Mouse (Mus musculus): ENCODE measurements at regions not wholly inside any gene's neighbourhood (a gene's known extent, or its start where the extent isn't known, plus 50 kb on each side); places are given as distances from the start of the nearest gene placed in this dataset.

DNA sequence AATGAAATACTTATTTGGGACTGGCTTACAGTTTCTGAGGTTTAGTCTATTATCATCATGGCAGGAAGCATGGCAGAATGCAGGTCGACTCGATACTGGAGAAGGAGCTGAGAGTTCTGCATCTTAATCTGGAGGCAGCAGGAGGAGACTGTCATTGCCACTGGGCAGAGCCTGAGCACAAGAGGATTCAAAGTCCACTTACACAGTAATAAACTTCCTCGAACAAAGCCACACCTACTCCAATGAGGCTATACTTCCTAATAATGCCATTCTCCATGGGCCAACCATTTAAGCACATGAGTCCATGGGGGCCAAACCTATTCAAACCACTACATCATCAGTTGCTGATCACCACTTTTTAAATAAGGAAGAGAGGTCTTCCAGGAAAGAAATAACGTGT, 393.5 kb downstream of the Gja1 start:
- no peak for DNase-seq (ENCODE audit: low spot score)

DNA sequence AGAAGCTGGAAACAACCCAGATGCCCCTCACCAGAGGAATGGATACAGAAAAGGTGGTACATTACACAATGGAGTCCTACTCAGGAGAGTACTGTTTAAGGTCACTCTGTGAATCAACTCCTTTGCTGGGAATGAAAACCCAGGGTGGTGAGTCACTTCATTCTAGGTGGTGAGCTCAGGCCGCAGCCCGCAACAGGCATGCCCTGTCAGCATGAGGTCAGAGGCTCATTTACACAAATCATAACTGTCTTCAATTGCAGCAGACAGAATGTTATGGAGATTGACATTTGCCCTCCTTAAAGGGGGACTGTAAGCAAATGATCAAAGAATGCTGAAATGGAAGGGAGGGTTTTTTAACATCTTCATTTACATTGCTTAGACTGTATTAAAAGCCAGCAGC, 405.1 kb downstream of the Gja1 start:
- no peak for DNase-seq (ENCODE audit: low spot score)

GRCm38 (mm10) chr10:56783941-56784340, 406.8 kb downstream of the Gja1 start:
- DNase-seq (ENCODE audit: low spot score) = no peak

DNA sequence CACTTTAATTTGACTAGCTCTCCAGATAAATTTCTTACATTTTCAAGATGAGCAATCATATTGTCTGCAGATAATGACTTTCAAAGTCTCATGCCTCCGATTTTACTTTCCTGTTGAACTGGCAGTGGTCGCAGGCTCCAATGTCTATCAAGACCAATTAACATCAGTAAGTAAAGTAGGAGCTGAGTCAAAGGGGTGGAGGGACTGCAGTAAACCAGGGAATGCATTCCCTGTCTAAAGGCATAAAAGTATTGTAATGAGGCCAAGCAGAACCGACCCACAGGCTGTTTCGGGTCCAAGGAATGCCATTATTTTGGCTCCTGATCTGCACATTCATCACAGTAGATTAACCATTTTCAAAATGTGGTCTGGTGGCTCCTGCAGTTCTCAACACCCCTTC, 411.0 kb downstream of the Gja1 start:
- no peak for DNase-seq (ENCODE audit: low spot score)

DNA sequence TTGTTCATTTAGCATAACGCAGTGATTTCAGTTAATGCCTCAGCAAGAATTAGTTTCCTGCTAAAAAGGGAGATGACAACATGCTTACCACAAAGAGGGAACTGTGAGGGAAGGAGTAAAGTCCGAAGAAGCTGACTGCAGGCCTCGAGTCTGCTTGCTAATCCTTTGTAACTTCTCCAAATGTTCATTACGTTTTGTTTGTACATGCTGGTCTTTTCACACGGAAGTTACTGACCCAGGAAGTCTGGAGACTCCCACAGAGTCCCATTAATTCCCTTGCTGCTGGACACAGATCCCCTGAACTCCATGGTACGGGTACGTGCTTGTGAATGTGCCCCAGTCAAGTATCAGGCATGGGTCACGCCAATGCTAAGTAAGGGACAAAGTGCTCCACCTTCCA, 415.9 kb downstream of the Gja1 start:
- DNase-seq (ENCODE audit: low spot score) = no peak

DNA sequence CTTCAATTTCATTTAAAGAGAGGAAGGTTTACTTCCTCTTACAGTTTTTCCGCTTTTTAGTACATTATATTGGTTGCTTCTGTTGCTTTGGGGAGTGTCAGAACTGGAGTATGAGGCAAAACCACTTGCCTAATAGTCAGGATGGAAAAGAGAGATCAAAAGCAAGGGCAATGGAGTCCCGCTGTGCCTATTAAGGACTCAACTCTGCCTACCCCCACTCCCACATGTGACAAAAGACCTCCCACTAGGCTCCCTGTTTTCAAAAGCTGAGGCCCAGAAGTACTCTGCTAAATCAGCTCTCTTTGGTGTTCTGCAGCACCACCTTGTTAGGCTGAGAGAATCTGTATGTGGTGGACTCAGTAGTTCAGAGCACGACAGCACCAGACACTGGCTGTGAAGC, 418.3 kb downstream of the Gja1 start:
- DNase-seq (ENCODE audit: low spot score) = no peak

GRCm38 (mm10) chr10:56799307-56799706, 422.2 kb downstream of the Gja1 start:
- no peak for DNase-seq (ENCODE audit: low spot score)

DNA sequence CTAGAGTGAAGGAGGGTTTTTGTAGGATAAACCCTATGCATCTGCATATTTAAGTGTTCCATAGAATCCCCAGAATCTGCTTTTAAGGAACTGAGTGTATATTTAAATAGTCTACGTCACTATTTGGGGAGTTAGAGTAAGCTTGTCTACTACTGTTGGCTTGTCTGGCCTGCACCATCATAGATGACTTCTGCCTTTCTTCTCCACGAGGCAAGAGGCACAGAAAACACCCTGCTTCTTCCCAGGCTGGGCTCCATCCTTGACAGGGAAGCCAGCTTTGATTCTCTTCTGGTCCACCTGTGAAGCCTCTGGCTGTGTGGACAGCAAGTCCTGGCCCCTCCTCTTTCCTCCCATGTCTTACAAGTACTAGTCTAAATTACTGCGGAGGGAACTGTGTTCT, 422.6 kb downstream of the Gja1 start:
- no peak for DNase-seq (ENCODE audit: low spot score)

GRCm38 (mm10) chr10:56809006-56809405, 431.9 kb downstream of the Gja1 start:
- DNase-seq (ENCODE audit: low spot score) = no peak

- DNase-seq (ENCODE audit: low spot score) = no peak
Measured at GRCm38 (mm10) chr10:56822158-56822557, 445.0 kb downstream of the Gja1 start.

- no peak for DNase-seq (ENCODE audit: low spot score)
Measured at GRCm38 (mm10) chr10:56831331-56831730, 454.2 kb downstream of the Gja1 start.

DNA sequence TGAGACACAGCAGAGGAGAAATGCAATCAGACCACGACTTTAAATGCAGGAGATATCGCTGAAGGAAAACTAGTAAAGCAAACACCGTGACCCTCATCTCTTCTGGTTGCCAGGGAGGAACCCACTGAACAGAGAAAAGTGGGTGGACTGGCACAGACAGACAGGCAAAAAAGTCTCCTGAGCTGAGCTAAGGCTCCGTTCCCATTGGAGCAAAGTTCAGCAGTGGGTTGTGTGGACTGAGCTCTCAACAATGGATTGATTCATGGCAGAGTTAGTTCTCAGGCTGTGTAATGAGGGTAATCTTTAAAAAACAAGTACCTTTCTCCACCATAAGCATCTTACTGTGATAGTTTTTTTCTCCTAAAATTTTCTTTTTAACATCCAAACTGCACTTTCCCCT, 454.8 kb downstream of the Gja1 start:
- no peak for DNase-seq (ENCODE audit: low spot score)

- DNase-seq (ENCODE audit: low spot score) = no peak
Measured at GRCm38 (mm10) chr10:56836130-56836529, 459.0 kb downstream of the Gja1 start.

- DNase-seq (ENCODE audit: low spot score) = no peak
Measured at GRCm38 (mm10) chr10:56839006-56839495, 461.9 kb downstream of the Gja1 start.

- no peak for DNase-seq (ENCODE audit: low spot score)
Measured at GRCm38 (mm10) chr10:56839545-56839944, 462.4 kb downstream of the Gja1 start.

DNA sequence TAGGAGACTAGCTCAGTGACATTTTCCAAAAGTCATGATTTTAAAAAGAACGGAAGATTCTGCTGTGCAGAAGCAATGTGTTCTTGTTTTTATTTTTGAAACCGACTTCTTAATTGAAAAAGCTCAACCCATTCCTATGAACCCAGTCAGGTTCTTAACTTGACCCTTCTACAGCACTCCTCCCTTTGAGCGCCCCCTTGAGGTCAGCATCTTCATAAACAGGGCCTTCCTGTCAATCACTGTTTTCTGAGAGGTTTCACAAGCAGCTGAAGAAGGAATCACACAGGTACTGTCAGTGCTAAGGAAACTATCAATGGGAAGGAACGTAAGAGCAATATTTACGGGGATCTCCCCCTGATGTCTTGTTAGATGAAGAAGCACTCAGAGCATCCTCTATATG, 463.6 kb downstream of the Gja1 start:
- DNase-seq (ENCODE audit: low spot score) = no peak

DNA sequence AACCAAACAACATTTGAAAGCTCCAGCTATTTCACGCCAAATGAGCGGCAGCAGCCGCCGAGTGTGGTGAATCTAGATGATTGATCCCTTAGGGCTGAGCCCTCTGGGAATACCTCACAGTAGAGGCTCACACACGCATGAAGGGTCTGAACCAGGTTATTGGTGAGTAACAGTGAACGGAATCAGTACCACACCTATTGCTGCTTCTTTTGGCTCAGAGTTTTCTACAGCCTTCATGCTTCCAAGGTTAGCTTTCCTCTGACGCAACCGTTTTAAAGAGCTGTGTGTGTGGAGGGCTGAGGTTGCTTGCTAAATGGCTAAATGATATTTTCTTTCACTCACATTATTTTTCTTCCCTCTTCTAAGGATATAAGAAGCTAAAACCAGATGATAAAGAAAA, 464.4 kb downstream of the Gja1 start:
- no peak for DNase-seq (ENCODE audit: low spot score)

GRCm38 (mm10) chr10:56841973-56842372, 464.8 kb downstream of the Gja1 start:
- no peak for DNase-seq (ENCODE audit: low spot score)

DNA sequence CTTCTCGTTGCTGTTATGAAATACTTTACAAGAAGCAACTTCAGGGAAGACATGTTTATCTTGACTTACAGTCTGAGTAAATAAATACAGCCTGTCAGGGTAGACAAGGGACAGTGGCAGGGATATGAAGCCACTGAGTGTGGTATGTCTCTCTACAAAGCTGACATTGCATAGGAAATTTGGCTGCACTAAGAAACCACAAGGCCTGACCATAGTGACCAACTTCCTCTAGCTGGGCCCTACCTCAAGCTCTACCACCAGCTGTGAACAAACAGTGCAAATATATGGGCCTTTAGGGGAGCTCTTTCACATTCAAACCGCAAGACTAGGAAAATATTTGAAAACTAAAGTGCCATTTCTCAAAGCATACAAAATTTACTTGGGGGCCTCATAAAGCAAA, 475.4 kb downstream of the Gja1 start:
- no peak for DNase-seq (ENCODE audit: low spot score)

DNA sequence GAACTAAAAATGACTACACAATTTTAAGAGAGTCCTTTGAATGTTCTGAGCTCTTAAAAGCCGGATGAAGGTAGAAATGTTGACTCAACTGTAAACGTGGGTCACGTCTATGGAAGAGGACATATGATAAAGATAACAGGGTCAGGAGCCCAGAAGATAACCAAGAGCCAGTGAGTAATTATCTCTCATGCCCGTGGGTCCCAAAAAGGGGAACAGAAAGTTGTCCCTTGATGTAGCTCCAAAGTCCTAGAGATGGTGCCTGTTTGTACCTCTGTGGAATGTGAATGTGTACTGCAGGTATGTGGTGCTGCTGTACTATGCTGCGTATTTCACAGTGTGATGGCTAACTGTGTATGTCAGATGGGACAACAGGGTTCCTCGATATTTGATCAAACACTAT, 479.1 kb downstream of the Gja1 start:
- DNase-seq (ENCODE audit: low spot score) = no peak

GRCm38 (mm10) chr10:56879744-56880143, 502.6 kb downstream of the Gja1 start:
- DNase-seq (ENCODE audit: low spot score) = no peak

GRCm38 (mm10) chr10:56880154-56880591, 503.0 kb downstream of the Gja1 start:
- no peak for DNase-seq (ENCODE audit: low spot score)

DNA sequence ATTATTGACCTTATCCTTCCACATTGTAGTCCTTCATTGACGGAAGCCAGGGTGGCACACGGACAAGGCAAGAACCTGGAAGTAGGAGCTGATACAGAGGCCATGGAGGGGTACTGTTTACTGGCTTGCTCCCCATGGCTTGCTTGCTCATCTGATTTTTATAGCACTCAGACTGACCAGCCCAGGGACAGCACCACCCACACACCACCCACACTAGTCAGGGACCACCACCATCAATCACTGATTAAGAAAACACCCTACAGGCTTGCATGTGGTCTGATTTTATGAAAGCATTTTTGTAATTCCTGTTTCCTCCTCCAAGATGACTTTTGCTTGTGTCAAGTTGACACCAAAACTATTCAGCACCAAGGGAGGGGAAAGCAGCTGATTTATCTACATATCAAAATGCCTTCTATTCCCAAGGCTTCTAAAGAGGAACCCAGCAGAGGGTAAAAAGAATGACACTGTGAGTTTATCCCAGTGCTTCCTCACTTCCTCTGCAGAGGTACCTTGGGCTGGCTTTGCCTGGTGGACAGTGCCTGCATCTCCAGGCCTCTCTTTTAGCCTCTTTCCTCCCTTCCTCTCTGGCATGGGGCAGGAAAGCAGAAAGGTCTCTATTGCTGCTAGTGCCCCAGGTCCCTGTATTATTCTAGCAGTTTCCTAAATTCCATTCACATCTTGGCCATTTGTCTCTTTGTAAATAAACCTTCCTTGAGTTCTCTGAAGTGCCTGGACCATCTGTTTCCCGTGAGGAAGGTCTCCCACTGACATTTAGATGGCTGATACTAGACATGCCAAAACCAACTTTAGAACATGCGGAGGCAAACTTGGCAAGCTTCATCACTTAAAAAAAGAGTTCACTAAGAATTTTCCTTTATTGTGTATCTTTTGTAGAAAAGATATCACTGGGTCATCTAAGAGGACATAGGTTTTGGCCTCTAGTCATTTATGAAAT, 507.6 kb downstream of the Gja1 start:
- DNase-seq (ENCODE audit: low spot score) = no peak

Data from thymus, postnatal 0 days (tissue).